Mouse (Mus musculus) frontal cortex, postnatal 25 days (tissue): ENCODE data around the gene Gm45837.
"Not testable (repeated sequence)": the region's sequence is repeated elsewhere in the genome, so short reads cannot be mapped to it uniquely, and the experiment has no call there.

Experiments
- DNase-seq, 2 experiments: peaks; one replicate each; pipeline ENCODE4 v3.0.0; 2022; ENCODE audit warnings: low spot score in 2 of 2

Gene Gm45837

GRCm38 (mm10) chr7:101550686-101551485 lies 140.2 kb downstream of the Gm45837 start:
- DNase-seq = no peak

- DNase-seq = no peak
Observed at GRCm38 (mm10) chr7:101551530-101551929, 140.8 kb downstream of the Gm45837 start.

GRCm38 (mm10) chr7:101555473-101555872 lies 144.8 kb downstream of the Gm45837 start:
- not testable (repeated sequence) for DNase-seq

- no peak for DNase-seq
Observed at GRCm38 (mm10) chr7:101557391-101557790, 146.7 kb downstream of the Gm45837 start.

- not testable (repeated sequence) for DNase-seq
Observed at GRCm38 (mm10) chr7:101559393-101559792, 148.7 kb downstream of the Gm45837 start.
